Mouse (Mus musculus) lung, postnatal 25 days (tissue): ENCODE data around the gene Btg3.

ENCODE experiments used
- DNase-seq: peaks from one replicate; pipeline ENCODE4 v3.0.0; 2022; ENCODE audit warnings: low spot score

Btg3 gene

DNA sequence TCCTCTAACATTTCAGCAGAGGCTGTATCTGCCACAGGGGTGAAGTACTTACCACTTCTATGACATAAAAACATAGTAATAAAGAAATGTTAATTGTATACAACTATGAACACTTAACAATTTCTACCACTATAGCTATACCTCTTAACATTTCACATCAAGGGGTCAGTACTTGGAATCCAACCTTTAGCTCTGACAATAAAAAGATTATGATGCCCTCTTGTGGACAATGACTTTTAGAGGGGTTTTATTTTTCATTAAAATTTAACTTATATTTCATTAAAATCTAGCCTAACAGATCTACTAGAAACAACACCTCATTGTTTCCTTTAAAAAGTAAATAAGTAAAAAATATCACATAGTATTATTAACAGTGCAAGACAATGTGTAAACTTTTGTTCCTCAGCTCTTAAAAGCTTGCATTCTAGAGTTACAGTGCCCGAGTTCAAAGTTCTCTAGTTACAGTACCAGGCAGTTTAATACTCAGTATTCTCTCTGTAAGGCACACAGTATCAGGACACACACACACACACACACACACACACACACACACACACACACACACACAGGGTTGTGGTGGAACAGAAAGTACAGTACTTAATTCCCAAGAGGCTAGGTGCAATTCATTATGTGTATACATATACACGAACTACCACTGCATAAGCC, 30.2 kb downstream of the Btg3 start:
- no peak for DNase-seq

GRCm38 (mm10) chr16:78343792-78344191, 33.2 kb downstream of the Btg3 start:
- no peak for DNase-seq

- DNase-seq, result no peak
Measured at GRCm38 (mm10) chr16:78342767-78343166, 34.2 kb downstream of the Btg3 start.

GRCm38 (mm10) chr16:78341356-78341755, 35.6 kb downstream of the Btg3 start:
- DNase-seq, result no peak

DNA sequence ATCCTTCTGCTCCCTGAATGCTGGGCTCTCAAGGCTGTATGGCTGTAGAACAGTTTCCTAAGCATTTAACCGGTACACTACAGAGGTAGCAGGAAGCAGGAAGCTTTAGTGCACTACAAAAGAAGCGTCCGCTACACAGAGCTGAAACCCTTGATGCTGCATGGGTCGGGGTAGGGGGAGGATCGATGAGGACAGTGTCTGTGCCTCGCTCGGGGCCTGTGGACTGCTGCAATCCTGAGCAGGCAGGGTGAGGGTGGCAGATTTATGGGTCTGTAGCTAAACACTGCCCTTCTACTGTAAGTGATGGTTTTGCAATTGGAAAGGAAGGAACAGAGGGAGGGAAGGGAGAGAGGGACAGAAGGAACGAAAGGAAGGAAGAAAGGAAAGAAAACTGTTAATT, 39.8 kb downstream of the Btg3 start:
- DNase-seq, result no peak

DNA sequence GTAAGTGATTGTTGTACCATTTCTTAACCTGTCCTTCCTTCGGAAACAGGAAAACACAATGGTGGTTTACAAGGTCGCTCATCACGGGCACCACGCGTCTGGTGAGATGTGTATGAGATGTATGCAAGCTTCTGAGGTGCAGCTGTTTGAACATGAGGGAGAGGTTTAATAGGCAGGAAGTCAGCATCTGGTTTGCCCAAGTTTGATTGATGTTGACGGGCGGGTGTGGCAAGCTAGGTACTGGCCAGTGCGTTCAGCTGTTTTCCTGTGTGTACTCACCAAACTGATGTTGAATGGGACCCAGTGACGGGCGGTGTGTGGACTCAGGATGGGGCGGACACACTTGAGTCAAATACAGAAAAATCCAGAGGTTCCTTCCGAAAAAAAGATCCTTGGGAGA, 49.0 kb downstream of the Btg3 start:
- no peak for DNase-seq

DNA sequence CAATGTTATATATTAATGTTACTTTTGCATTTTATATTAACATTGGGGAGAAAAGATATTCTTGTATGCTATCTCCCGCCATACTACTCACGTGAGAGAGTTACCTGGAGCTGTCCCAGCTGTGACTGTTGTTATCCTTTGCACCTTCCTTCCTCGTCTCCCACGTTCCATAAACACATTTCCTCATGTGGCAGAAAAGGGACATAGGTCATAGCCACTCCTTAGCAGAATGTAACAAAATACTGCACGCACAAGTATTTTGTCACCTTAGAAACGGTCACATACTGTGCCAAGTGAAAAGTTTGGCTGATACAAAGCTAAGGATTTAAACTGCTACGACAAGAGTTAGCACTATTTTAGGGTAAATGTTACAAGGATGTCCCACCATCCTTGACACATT, 49.4 kb downstream of the Btg3 start:
- no peak for DNase-seq

GRCm38 (mm10) chr16:78325972-78326848, 50.8 kb downstream of the Btg3 start:
- no peak for DNase-seq

DNA sequence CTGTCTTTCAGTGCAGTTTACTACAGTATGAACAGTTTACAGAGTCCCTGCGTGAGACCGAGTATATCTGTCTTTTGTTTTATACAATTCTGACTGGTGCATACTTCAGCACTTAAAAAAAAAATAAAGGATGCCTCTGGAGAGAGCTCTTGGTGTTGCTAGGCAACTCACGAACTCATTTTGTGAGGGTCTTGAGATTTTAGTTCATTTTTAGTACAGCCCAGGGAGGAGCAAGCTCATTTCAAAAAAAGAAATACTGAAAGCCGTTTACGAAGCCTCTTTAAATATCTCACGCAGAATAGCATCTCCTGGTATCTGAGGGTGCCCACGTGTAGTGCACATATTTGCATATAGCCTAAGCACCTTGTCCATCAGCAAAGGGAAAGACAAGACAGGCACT, 54.9 kb downstream of the Btg3 start:
- DNase-seq, result no peak

GRCm38 (mm10) chr16:78321559-78321958, 55.4 kb downstream of the Btg3 start:
- DNase-seq, result no peak

DNA sequence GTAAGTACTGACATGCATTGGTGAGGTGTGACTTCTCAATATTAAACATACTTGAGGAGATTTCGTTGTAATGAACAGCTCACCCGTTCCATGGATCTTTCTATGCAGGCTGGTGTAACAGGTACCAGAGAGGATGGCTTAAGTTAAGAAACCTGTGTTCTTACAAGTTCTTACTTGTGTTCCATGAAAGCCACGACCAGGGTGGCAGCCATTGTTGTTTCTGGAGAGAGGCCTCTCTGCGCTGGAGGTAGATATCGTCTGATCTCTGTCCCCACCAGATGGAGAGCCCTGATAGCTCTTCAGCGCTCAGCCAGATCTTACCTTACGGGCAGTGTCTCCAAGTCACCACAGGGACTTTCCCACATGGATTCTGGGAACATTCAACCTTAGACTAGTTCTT, 57.3 kb downstream of the Btg3 start:
- no peak for DNase-seq

DNA sequence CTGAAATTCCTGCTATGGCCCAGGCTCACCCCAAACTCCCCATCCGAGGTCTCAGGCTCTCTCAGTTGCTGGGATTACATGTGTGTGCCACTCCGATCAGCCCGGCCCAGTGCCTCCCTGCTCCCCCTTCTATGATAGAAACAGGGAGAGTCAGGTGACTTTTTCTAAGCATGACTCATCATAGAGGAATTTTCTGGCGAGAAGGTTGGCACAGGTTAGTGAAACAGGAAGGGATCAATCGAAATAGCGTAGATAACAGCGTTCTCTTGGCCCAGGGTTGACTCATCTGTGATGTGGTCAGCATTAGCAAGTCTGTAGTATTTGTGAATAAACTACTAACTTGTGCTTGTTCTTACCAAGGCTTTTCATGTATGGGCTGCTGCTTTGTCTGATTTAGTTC, 59.0 kb downstream of the Btg3 start:
- peak; percentile 68 for DNase-seq

DNA sequence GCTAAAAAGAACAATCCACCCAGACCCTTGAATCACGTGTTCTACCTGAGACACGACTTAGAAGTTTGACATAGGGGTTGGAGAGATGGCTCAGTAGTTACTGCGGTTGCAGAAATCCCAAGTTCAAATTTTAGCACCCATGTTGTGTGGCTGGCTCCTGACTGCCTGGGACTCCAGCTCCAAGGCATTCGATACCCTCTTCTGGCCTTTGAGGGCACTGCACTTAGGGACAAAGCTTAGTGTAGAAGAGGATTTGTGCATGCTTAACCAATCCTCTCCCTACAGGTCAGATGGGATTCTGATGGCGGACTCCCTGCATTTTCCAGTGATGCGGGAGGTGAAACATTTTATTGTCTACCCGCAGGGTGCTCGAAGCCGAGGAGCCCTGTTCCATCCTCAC, 60.1 kb downstream of the Btg3 start:
- DNase-seq, result peak; percentile 74

DNA sequence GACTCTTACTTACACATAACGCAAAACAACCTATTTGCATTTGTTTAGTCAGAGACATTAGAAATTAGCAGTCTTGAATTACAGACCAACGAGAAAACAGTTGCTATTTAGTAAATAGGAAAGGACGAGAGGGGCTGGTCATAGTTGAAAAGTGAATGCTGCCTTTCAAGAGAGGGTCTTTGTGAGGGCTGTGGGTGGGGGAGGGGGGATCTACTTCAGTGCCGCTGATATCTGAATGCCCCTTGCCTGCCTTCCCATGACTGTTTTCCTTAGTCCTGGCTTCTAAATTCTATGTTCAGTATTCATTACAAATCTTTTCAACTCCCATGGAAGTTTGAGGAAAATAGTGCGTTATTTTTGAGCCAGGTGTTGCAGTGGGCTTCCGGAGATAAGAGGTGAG, 63.0 kb downstream of the Btg3 start:
- DNase-seq, result no peak

DNA sequence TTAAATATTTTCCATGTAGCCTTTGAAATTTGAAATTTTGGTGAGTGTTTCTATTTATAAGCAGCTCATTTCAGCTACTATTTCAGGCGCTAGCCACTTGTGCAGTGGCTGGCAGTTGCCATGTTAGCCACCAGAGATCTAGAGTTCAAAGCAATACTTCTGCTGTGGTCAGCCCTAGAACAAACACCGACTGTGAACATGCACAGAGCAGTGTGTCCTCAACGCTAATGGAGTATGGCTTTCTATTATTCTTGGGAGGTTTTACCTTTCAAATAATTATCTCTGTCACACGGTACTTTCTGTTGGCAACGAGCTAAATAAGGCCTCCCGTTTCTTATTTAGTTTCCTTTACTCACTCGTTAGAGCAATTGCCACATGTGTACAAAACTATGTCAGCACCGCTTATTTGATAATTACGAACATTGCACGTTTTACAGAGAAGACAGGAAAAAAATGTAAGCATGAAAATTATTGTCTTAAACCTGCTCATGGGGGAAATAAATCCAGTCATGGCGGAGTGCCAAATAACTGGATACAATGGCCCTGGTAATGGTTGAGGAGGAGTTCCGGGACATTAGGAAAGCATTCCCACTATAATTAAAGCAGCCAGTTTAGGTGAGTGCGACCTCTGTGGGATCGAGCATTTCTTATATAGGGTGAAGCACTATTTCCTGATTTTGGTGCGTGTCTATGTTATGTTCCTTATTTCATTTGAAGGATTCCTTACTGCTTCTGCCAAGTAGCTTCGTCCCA, 63.7 kb downstream of the Btg3 start:
- DNase-seq, result no peak

DNA sequence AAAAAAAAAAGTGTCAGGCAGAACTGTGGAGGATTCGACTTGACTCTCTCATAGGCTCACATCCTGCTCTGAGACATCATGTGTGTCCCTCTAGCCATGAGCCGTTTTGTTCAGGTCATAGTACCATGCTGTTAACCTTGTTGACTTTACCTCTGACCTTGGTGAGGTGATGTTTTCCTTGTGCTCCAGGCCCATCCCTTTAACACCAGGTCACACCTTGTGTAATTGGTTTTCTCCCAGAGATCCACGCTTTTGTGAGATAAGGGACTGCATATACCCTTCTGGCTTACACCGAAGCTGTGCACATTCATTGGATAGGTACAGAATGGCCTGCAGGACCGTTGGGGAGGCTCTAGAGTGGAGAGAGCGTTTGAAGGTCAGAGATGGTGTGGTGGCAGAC, 67.7 kb downstream of the Btg3 start:
- no peak for DNase-seq

DNA sequence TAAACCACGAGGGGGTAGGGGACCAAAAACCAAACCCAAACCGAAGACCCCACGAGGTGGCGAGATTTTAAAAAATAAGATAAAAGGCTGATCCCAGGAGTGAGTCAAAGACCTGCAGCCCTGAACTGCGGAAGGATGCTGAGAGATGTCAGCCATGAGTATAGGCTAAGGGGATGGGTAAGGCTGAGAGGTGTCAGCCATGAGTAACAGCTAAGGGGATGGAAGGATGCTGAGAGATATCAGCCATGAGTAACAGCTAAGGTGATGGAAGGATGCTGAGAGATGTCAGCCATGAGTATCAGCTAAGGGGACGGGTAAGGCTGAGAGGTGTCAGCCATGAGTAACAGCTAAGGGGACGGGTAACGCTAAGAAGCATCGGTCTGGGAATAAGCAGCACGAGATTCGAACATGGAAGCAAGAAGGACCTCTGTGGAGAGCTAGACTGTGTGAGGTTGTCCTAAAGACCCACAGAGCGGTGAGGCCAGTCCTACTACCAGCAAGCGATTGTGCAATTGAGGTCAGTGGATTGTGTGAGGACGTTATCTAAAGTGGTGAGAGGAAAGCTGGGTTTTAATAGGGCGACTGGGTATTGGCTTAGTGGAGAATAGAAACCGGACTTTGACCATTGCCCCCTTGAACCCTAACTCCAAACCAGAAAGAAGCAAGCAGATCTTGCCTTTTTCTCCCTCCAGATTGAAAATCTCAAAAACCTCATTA, 69.4 kb downstream of the Btg3 start:
- no peak for DNase-seq

- no peak for DNase-seq
Measured at GRCm38 (mm10) chr16:78306606-78307005, 70.4 kb downstream of the Btg3 start.

- no peak for DNase-seq
Measured at GRCm38 (mm10) chr16:78305606-78306100, 71.3 kb downstream of the Btg3 start.

DNA sequence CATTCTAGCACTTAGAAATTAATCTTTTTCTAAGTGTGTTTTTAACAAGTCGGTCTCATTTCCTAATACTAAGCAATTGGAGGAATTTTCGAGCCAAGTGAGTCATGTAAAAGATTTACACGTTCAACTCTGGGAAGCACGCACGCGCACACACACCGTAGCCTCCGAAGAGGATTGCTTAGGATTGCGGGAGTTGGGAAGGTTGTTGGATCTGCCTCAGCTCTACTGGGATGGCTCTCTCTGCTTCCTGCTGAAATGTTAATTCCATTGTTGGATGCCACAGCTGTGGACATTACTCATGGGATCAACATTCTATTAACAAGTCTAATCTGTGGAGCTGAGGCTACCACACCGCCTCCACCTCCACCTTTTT, 74.3 kb downstream of the Btg3 start:
- DNase-seq, result no peak

- DNase-seq, result no peak
Measured at GRCm38 (mm10) chr16:78301831-78302677, 74.9 kb downstream of the Btg3 start.
